ENCODE assay signal across 8 mouse cellular contexts in genomic region chr3:84480006-84480897, GRCm38 (mm10). TPM values are rescaled to one million over a fixed set of nuclear protein-coding genes. Genes with fewer than 3 reads are reported as not detected.
A peak's percentile ranks its signal among the peaks of the same experiment; 100 is the strongest.
DNase-seq lines count a peak whose midpoint lies in the region; ATAC-seq and TF ChIP-seq lines count a peak whose summit lies in the region.

Gene Fhdc1 (minus strand): TSS chr3:84480429.

- no peaks in the 10 kb centered on the region for H3K9me3 ChIP-seq in ES-Bruce4 (replicated peaks; ENCODE audit: control insufficient read depth, insufficient read depth, low read length, poor library complexity, severe bottlenecking)

- H3K36me3 ChIP-seq in ES-Bruce4 (ENCODE audit: control insufficient read depth, insufficient read depth, low read length, poor library complexity, severe bottlenecking) = no peaks in the 10 kb centered on the region

- peak; percentile 40 for ATAC-seq in erythroblast, adult 5-6 weeks (replicated peaks; ENCODE audit: low FRiP score, poor library complexity, severe bottlenecking)

- peak within 1 kb of the TSS; percentile 57 for H3K9ac ChIP-seq in ES-Bruce4 (ENCODE audit: low read depth, poor library complexity, severe bottlenecking)

- TF ChIP-seq EP300 in ES-Bruce4 (IDR thresholded peaks at IDR 0.05; ENCODE audit: insufficient read depth, low read depth, low read length) = peak; percentile 6; the same call in 1 of the 2 replicates

- TF ChIP-seq POLR2A in ES-Bruce4 (IDR thresholded peaks at IDR 0.05; ENCODE audit: insufficient read depth, low read length) = no peak
- peak; percentile 42; the same call in 1 of the 2 replicates for TF ChIP-seq POLR2A in bone marrow, adult 2 months (IDR thresholded peaks at IDR 0.05; ENCODE audit: borderline replicate concordance, control insufficient read depth, low read depth, low read length)

- H3K27me3 ChIP-seq in ES-Bruce4 (ENCODE audit: control insufficient read depth, insufficient read depth, low read length, poor library complexity, severe bottlenecking) = peaks cover 13% of the 10 kb centered on the region

- TF ChIP-seq CTCF in ES-Bruce4 (IDR thresholded peaks at IDR 0.05; ENCODE audit: low read depth, low read length) = no peak
- no peak for TF ChIP-seq CTCF in bone marrow, adult 2 months (IDR thresholded peaks at IDR 0.05; ENCODE audit: control insufficient read depth, insufficient read depth, low read length)

- DNase-seq in heart, postnatal 4 days = peak; percentile 52
- peak; percentile 8 for DNase-seq in layer of hippocampus, adult 9-11 months
- DNase-seq in lung, postnatal 36 days = peak; percentile 80
- DNase-seq in retina, postnatal 1 day = peak; percentile 60
- DNase-seq in thymus, postnatal 4 days = peak; percentile 59

- WGBS in bone marrow, adult 2 months = under 1% methylated on average over 81 of the region's 82 CpGs

- H3K4me3 ChIP-seq in ES-Bruce4 (ENCODE audit: low read depth, low read length) = peak within 1 kb of the TSS; percentile 92
- peak within 1 kb of the TSS; percentile 82 for H3K4me3 ChIP-seq in bone marrow, adult 2 months (replicated peaks; ENCODE audit: control insufficient read depth, low read depth, low read length)

- no peak within 1 kb of the TSS for H3K27ac ChIP-seq in ES-Bruce4 (ENCODE audit: insufficient read depth, low read length)
- peak within 1 kb of the TSS; percentile 82 for H3K27ac ChIP-seq in bone marrow, adult 2 months (ENCODE audit: control insufficient read depth, insufficient read depth, low read depth, low read length, poor library complexity)

- H3K4me1 ChIP-seq in ES-Bruce4 (ENCODE audit: control insufficient read depth, insufficient read depth, low read length) = no peaks in the 10 kb centered on the region
- H3K4me1 ChIP-seq in bone marrow, adult 2 months (ENCODE audit: control insufficient read depth, insufficient read depth, low read length) = no peaks in the 10 kb centered on the region

RNA-seq across cellular contexts. Expression of gene Fhdc1, which starts in this region (rescaled TPM):
- polyA plus RNA-seq in ES-Bruce4 (2011; ENCODE audit: insufficient read depth, insufficient read length, low read depth, missing spikeins) = 1.8 and 3.4 TPM in 2 replicates
- 41.2 and 43.5 TPM in 2 replicates for polyA plus RNA-seq in bone marrow, adult 2 months (2011; ENCODE audit: insufficient read depth, insufficient read length, low replicate concordance, missing spikeins)
- total RNA-seq in erythroblast, adult 5-6 weeks (2015; ENCODE audit: low replicate concordance) = 1,003 and 1,359 TPM in 2 replicates
- total RNA-seq in erythroblast, adult 5-6 weeks (2017; ENCODE audit: low replicate concordance) = 527 and 596 TPM in 2 replicates
- total RNA-seq in heart, postnatal 4 days (2021) = 1 to 10 TPM; 1.0 to 1.3 TPM

Comparison
In these comparisons a context has a peak if more than half of its experiments do, and no peak if none do; other contexts are left out.
1. RNA of gene Fhdc1 (total RNA-seq): 527 to 1,359 TPM in erythroblast, adult 5-6 weeks; 1.0 to 1.3 TPM in heart, postnatal 4 days; every median in the first group is over 100 times any median in the second.
2. DNase-seq: peak in every context shown above with its lines; median percentile 80 in lung, postnatal 36 days; 60 in retina, postnatal 1 day; 59 in thymus, postnatal 4 days; 52 in heart, postnatal 4 days; 8 in layer of hippocampus, adult 9-11 months.